Mouse (Mus musculus) spleen, postnatal 10 days (tissue): ENCODE measurements around the gene Pgm2.

Experiments
- DNase-seq, 2 experiments: peaks; one replicate each; pipeline ENCODE4 v3.0.0; 2021 to 2022; ENCODE audit warnings: low spot score in 2 of 2

Pgm2 gene

DNA sequence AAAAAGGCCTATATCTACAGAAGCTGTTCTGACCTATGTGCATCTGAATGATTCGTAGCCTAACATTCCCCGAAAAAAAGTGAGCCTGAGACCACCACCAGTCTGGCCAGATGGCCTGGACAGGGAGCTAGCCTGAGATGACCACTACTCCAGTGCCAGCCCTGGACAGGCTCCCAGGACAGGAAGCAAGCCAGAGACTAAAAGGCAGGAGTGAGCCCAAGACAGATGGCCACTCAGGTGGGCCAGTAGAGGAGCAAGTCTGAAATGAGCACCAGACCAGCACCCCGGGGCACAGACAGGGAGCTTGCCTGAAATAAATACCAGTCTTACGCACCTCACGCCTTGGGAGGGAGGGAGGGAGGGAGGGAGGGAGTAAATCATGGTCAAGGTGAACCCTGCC lies 51.6 kb downstream of the Pgm2 start:
- DNase-seq, result no peak

DNA sequence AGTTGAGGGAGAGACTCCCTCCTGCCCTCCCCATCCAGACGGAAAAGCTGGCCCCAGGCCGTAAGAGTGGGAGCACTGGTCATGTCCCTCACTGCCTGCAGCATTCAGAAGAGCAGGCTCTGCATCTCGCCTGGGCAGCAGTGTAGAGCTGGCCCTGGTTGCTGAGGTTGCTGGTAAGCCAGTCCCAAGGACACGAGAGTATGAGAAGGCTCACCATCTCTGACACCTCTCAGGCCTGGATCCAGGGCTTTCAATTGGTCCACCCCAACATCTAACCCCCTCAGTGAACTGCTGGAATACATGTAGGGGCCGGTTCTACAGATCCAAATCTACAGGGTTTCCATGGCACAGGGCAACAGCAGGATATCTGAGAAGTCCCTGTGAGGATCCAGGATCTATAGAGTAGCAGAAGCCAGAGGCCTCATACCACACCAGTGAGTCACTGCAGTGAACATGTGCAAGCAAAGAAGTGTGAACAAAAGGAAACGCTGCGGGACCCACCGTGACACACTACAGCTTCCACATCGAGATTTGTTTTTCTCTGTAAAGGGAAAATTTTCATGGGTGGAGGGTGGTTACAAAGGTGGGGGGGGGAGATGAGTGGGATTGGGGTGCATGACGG lies 53.7 kb downstream of the Pgm2 start:
- no peak for DNase-seq

DNA sequence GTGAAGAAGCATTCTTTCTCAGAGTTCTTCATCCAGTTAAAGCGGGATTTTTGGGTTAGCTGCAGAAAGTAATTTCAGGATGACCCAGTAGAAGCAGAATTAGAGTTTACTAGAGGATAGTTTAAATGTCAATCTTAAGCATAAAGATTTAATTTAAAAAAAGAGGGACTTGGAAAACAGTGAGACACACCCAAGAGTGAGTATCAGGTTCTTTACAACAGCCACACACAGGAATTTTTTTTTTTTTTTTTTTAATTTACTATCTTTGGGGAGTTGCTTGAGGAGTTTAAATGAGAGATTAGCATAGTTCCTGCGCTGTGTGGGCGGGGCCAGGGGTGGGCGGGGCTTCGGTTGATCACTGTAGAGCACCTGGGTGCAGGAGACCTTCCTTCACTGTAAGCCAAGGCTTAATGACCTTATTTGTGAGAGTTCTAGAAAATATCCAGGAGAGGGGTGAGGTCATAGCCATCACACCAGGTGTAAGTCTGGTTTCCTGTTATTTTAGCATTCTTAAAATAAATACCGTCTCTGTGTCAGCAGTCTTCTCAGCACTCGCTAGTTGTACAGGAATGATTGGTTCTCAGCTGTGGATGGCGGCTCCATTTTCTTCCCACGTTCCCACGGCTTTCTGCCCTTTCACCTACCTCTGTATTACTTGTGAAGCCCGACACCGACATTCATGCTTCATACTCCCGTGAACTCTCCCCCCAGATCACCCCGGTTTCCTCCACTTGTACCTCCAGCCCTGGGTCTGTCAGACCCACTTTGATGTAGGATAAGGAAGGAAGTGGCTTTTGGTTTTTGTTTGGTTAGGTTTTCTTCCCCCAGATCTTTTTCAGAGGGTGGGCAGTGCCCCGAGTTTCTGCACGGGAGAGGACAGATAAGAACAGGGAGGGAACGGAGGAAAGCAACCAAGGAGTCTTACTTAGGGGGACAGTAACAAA lies 56.7 kb downstream of the Pgm2 start:
- DNase-seq, result no peak

DNA sequence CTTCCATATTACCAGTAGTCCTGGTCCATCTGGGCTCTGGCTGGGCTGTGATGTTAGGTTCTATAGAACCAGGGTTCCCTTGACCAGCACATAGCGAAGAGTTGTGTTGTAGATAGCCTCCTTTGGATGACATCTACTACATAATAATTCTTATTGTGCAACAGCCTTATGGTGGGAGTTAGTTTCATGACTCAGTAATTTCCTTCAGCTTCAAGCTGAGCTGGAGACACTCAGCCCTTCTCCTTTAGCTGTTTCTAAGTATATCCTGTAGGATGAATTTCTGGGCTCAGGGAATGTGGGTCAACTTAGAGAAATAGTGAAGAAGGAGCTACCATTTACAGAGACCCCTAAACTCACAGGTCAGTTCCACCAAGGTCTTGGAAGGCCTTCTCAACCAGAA lies 60.6 kb downstream of the Pgm2 start:
- DNase-seq, result no peak

DNA sequence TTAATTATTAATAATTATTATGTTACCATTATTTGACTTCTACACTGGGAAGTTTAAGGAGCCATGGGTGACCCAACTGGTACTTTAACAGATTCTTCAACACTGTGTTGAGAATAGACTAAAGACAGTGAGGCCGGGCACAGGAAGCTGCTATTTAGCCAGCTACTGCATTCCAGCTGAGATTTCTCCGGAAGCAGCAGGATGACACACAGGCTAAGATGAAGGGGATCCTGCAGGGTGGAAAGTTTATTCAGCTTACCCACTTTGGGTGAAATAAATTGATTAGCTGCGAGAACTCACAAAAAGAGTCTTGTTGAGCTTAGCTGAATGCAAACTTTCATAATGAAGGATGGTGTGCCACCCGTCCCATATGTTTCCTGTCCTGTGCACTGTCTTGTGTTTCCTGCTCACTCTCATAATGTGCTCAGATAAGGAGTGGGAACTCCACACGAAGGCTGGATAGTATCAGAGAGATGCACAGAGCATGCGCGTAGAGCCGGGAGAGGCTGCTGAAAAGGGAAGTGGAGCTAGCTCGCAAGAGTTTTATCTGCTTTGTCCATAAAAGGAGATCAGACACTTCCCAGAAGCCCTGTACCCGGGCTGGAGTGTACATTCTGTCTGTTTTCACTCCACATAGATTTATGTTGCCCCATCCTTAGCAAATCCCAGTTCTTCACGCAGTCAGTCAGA lies 63.3 kb downstream of the Pgm2 start, which contains the start of gene Tbc1d1:
Gene Tbc1d1, plus strand, starts transcription at position 445 of the 690 bp plus-strand sequence.
- DNase-seq, result peak; percentile 23 to 66

DNA sequence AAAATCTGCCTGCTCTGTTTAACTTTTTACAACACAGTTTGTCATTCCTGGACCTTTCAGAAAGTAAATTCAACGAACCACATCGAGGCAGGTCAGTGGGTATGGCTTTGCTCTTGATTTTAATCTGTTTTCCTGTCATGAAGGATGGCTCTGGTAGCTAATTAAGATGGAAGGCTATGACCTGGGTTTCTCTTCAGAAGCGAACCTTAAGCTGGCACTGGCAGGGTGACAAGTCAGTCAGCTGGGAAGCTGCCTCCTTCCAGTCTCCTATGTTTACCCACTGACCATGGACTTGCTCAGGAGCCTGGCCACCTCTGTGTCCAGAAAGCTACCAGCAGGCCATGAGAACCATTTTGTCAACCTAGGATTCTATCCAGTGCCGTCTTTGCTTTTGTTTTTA lies 63.8 kb downstream of the Pgm2 start:
- no peak for DNase-seq

DNA sequence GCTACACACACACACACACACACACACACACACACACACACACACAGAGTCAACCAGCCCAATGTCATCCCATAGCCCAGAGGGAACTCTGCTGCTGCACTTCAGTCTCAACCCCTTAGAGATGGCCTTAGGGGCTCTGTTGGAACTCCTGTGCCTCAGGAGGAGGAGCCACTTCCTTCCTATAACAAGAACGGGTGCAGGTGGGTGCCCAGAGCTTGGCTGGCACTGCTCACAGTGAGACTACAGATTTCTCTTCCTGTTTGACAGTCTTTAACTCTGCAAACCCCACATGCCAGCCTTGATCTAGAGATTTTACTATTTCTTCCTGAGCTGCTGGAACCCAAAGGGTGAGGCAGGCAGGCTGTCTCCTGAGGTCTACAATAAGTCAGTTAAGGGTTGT lies 65.2 kb downstream of the Pgm2 start:
- DNase-seq, result peak in 1 of 2 experiments; percentile 37

DNA sequence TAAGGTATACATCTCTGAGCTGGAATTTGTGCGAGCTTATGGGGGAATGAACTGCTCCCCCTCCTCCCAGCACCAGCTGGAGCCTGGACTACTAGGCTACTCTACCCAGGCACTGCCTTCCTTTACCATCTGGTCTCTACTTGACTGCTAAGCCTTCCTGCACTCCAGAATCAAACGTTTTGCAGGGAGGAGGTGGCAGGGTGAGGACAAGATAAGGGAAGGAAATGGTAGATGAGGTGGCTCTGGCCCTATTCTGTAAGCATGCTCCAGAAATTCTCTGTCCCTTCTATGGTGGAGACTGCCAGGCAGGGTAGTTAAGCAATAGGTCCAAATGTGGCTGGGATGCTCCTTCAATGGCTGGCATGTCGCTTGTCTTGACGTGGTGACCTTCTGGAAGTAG lies 65.8 kb downstream of the Pgm2 start:
- no peak for DNase-seq

DNA sequence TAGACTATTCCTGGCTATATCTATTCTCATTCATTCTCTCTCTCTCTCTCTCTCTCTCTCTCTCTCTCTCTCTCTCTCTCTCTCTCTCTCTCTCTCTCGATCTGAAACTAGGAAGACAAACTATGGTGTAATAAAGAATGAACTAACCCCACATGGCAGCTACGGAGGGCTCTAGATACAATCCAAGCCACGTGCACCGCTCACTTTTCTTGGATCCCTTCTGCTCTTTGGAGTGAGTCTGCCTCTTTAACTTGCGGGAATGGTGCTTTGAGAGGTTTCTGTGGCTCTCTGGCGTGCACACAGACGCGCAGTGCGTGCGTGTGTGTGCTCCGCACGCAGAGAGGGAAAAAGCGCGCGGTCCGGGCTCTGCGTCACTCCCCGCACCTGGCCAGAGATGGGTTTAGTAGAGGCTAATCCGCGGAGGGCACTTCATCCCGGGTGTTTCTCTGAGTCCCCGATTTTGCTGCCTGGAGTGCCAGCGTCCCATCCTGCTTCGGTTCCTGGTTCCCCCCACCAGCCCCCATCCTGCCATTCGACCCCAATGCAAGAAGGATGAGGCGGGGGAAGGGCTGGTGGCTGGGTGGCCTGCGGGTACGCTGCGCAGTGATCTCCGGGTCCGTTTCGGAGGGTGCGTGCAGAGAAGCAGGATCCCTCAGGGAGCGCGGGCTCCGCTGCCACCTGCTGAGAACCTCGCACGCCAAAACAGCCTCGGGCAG lies 66.5 kb downstream of the Pgm2 start:
- peak in 1 of 2 experiments; percentile 37 for DNase-seq

DNA sequence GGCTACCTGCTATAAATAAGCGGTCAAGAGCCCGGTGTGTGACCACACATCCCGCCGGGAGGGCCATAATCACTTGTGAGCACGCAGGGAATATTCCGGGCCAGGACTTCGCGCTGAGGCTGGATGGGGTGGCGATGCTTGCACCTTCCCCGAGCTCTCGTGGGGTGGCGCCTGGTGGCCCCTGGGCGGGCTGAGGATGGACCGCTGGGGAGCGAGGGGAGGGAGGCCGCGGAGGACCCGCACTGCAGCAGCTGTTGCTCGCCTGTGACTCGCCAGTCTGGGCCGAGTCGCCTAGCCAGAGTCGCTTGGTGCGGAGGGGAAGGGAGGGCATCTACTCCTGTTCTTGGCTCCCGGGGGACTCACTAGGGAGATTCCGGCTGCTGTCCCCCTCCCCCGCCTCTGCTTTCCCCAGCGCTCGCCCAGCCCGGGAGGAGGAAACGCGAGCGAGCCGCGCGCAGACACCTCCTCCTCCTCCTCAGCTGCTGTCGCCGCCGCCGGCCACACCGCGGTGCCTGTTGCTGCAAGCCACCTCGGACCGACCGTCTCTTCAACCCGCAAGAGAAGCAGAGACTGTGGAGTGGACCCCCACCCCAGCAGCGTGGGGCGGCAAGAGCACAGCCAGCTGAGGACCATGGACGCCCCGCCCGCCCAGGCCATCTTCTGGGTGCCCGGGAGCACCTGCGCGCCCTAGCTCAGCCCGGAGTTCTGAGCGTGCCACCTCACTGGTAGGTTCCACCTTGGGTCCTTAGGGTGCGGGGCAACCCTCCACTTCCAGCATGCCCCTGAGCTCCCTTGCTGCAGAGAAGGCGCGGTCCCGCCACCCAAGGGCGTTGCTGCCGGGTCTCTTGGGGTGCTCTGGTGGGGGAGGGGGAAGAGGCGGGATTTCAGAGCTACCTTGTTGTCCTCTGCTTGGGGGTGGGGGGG lies 67.3 kb downstream of the Pgm2 start:
- peak; percentile 57 to 72 for DNase-seq

DNA sequence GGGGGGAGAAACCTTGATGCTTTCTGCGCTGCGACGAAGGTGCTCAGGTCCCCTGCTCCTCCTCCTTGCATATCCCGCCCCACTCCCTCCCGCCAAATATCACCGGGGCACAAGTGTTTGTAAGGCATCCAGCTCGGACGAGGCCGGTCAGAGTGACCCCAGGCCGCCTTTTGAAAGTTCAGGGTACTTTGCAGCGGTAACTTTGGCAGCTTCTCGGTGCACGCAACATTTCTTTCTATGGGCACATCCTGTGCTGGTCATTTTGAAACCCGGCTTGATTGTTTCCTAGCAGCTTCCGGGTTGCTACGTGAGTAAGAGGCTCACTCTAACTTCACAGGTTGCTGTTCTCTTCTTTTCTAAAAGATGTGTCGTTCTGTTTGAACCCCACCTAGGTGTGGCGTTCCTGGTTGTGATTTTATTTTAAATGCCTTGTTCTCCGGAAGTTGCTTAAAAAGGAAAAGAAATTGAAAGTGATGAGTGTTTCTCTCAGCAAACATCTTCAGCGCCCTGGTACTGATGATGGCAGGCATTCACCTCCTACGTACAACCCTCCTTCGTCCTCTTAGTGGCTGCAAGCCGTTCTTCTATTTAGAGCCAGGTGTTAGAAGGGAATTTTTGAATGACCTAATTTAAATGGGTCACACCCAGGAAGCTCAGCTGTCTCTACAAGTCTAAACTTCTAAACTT lies 68.1 kb downstream of the Pgm2 start:
- peak; percentile 22 to 33 for DNase-seq

DNA sequence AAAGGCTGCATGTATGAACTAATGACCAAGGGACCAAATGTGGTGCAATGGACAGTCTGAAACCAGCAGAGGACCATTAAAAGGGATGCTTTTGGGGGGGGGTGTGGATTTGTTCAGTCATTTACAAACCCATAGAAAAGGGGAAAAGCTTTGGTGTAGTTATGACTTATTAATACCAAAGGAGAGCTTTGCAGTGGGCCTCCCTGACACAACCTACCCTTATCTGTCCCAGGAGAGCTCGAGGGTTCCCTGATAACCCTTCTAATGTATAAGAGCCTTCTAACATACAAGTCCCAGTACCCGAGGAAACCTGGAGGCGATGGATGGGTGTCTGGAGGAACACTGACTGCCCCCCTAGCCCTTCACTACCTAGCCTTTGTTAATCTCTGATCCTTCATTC lies 69.2 kb downstream of the Pgm2 start:
- DNase-seq, result no peak

DNA sequence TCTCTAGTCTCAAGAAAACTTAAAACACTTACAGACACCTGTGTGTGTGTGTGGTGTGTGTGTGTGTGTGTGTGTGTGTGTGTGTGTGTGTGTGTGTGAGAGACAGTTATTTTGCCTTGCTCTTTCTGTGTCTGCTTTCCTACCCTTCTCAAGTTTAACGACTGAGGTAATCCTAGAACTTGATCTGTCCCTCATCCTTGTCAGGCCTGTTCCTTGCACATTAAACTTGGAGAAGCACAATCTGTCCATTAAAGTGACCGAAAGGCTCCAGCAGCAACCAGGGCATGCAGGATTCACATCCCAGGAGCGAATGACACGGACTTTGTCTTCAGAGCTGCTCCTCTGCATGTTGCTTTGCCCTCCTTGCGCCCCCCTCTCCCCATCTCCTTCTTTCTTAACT lies 69.8 kb downstream of the Pgm2 start:
- DNase-seq, result no peak

DNA sequence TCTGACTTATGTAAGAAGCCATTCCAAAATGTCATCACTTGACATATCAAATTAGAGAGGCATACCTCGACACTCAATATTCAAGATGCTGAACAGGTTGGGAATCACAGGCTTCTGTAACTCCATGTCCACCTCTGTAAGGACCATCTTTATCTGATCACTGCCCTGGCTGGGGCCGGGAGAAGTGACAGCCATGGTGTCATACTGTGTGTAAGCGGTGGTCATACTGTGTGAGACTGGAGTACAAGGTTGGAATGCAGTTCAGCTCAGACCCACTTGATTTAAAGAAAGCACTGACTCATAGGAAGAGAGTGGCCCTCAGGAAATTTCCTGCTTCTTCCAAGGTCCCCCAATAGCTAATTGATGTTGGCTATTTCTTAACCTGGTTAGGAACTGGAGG lies 71.7 kb downstream of the Pgm2 start:
- no peak for DNase-seq

DNA sequence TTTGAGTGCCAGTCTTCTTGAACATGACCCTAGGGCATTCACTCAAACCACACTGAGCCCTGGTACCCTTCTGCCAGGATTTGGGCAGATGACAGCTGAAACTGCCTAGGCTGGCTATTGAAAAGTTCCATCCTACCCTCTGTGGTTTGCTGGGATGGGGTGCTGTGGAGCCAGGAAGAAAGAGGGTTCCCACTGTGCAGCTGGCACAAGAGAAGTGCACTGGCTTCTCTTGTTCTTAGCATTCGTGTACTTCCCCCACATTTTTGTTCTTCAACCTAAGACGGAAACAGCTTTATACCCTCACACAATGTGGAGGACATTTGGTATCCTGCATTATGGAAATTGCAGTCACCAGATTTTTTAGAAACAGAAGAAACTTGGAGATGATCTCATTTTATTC lies 73.1 kb downstream of the Pgm2 start:
- DNase-seq, result no peak

DNA sequence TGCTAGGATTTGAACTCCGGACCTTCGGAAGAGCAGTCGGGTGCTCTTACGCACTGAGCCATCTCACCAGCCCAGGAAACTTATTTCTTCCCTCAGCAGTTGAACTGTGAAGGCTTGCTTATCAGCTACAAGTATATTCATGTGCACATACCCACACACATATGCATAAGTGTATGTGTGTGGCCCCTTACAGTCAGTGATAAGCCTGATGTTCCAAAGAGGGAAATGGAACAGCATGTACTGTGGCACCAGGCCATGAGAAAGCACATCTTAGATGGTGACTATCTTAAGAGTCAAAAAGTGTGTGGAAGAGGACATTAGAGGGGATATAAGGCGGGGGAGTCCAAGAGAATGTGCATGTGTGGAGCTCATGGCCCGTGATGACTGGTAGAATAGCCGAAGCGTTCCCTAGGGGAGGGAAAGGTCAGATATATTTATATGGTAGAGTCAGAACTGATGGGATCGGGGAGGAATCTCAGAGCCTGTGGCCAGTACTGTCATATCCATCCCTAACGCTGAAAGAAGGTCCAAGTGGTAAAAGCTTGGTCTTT lies 76.3 kb downstream of the Pgm2 start:
- no peak for DNase-seq

DNA sequence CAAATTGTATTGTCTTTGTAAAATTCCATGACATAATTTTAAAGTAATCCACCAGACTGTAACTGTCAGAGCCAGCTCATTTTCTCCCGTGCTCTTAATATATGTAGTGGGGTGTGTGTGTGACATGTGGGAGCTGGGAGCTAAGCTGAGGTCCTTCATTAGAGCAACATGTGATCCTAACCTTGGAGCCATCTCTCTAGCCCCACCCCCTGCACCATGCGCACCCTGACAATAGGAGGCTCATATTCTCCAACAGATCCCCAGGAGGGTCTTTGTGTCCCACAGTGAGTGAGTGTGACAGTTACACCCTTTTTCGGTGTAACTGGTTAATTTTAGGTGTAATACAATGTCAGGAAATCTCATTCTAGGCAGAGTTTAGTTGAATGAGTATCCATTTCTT lies 80.1 kb downstream of the Pgm2 start:
- DNase-seq, result no peak

DNA sequence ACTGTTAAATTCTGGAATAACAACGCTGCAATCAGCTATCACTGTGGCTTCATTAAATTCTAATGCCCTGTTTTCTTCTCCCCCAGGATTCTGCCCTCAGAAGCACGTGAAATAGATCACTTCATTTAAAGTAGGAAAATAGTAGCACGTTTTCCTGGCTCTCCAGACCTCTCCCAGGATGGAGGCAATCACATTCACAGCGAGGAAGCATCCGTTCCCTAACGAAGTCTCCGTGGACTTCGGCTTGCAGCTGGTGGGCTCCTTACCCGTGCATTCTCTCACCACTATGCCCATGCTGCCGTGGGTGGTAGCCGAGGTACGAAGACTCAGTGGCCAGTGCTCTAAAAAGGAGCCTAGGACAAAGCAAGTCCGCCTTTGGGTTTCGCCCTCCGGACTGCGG lies 80.6 kb downstream of the Pgm2 start:
- no peak for DNase-seq

DNA sequence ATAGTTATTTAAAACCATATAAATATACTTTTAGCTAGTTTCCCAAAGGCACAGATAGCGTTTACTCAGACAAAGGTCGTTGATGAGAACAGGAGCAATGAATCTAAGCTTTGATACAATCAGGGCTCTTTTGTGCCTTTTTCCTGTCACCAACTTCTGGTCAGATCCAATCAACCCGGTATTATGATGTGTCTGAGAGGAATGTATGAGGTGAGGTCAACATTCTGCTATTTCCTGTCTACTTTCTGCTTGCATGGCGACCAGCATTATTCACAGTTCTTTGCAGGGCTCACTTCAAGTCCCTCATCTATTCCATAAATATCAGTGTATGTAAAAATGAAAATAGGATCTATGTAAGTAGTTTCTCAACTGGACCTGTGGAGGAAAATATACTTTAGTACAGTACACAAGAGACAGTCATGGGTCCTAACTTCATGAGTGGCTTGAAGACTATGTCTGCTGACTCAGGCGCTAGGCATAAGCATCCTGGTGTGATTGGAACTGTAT lies 81.7 kb downstream of the Pgm2 start:
- DNase-seq, result no peak
